Mouse (Mus musculus): Measurements from ENCODE around the gene Gm29797.

Gene Gm29797

GRCm38 (mm10) chr2:181656734-181657133, at the start of gene Gm29797:
TSS of gene Gm29797 (plus strand) at chr2:181657034.
- no peak for DNase-seq (ENCODE audit: low read depth)

GRCm38 (mm10) chr2:181618761-181619495, 37.9 kb upstream of the Gm29797 start:
- DNase-seq (ENCODE audit: low read depth) = no peak

- DNase-seq (ENCODE audit: low read depth) = peak; percentile 36
Observed at GRCm38 (mm10) chr2:181623401-181623800, 33.4 kb upstream of the Gm29797 start.

GRCm38 (mm10) chr2:181628471-181628870, 28.4 kb upstream of the Gm29797 start:
- no peak for DNase-seq (ENCODE audit: low read depth)

GRCm38 (mm10) chr2:181632624-181633023, 24.2 kb upstream of the Gm29797 start:
- no peak for DNase-seq (ENCODE audit: low read depth)

- no peak for DNase-seq (ENCODE audit: low read depth)
Observed at GRCm38 (mm10) chr2:181635865-181636264, 21.0 kb upstream of the Gm29797 start.

GRCm38 (mm10) chr2:181644361-181644760, 12.5 kb upstream of the Gm29797 start:
- DNase-seq (ENCODE audit: low read depth) = peak; percentile 67

- DNase-seq (ENCODE audit: low read depth) = no peak
Observed at GRCm38 (mm10) chr2:181645666-181646065, 11.2 kb upstream of the Gm29797 start.

- no peak for DNase-seq (ENCODE audit: low read depth)
Observed at GRCm38 (mm10) chr2:181646626-181647472, 10.0 kb upstream of the Gm29797 start.

- no peak for DNase-seq (ENCODE audit: low read depth)
Observed at GRCm38 (mm10) chr2:181648926-181649325, 7.9 kb upstream of the Gm29797 start.

- DNase-seq (ENCODE audit: low read depth) = no peak
Observed at GRCm38 (mm10) chr2:181653065-181653464, 3.8 kb upstream of the Gm29797 start.

- no peak for DNase-seq (ENCODE audit: low read depth)
Observed at GRCm38 (mm10) chr2:181653523-181653922, 3.3 kb upstream of the Gm29797 start.

- no peak for DNase-seq (ENCODE audit: low read depth)
Observed at GRCm38 (mm10) chr2:181657441-181657840, 607 bp downstream of the Gm29797 start.

- DNase-seq (ENCODE audit: low read depth) = no peak
Observed at GRCm38 (mm10) chr2:181658528-181658927, 1.7 kb downstream of the Gm29797 start.

GRCm38 (mm10) chr2:181658930-181659555, 2.2 kb downstream of the Gm29797 start:
- peak; percentile 67 for DNase-seq (ENCODE audit: low read depth)

GRCm38 (mm10) chr2:181659609-181660055, 2.8 kb downstream of the Gm29797 start:
- DNase-seq (ENCODE audit: low read depth) = peak; percentile 88

- DNase-seq (ENCODE audit: low read depth) = no peak
Observed at GRCm38 (mm10) chr2:181662620-181663297, 5.9 kb downstream of the Gm29797 start.

- no peak for DNase-seq (ENCODE audit: low read depth)
Observed at GRCm38 (mm10) chr2:181663298-181663630, 6.4 kb downstream of the Gm29797 start.

- DNase-seq (ENCODE audit: low read depth) = no peak
Observed at GRCm38 (mm10) chr2:181670285-181670912, 13.6 kb downstream of the Gm29797 start.

- no peak for DNase-seq (ENCODE audit: low read depth)
Observed at GRCm38 (mm10) chr2:181670913-181671311, 14.1 kb downstream of the Gm29797 start.

- DNase-seq (ENCODE audit: low read depth) = no peak
Observed at GRCm38 (mm10) chr2:181671326-181671725, 14.5 kb downstream of the Gm29797 start, which contains the start of gene Sox18. TSS of gene Sox18 (minus strand) at chr2:181671640.

- DNase-seq (ENCODE audit: low read depth) = no peak
Observed at GRCm38 (mm10) chr2:181671984-181672383, 15.2 kb downstream of the Gm29797 start.
